Mouse (Mus musculus) embryonic facial prominence, embryonic 15.5 days (tissue): ENCODE results near the gene Ccnd1. TPM values are rescaled to one million over a fixed set of nuclear protein-coding genes. Genes with fewer than 3 reads are reported as not detected.

Experiments
- ATAC-seq: fragments of 200-750 bp; cut with Nextera tagmentation; 2 replicates; pipeline ENCODE4 v1.8.0; 2017; ENCODE audit warnings: low read depth, moderate TSS enrichment; ENCODE audit not compliant: insufficient number of reproducible peaks, low FRiP score, low TSS enrichment
- H3K27ac ChIP-seq: fragments of 300-500 bp; sonication (generic); replicated peaks from 2 replicates; pipeline ENCODE4 v1.5.1; 2015; ENCODE audit warnings: mild to moderate bottlenecking, inconsistent platforms
- H3K27me3 ChIP-seq: fragments of 300-500 bp; sonication (generic); 2 replicates; pipeline ENCODE4 v1.6.1; 2015; ENCODE audit warnings: inconsistent platforms
- H3K36me3 ChIP-seq: fragments of 300-500 bp; sonication (generic); 2 replicates; pipeline ENCODE4 v1.6.1; 2015; ENCODE audit warnings: mild to moderate bottlenecking, inconsistent platforms
- H3K4me1 ChIP-seq: fragments of 300-500 bp; sonication (generic); 2 replicates; pipeline ENCODE4 v1.6.1; 2015; ENCODE audit warnings: inconsistent platforms
- H3K4me2 ChIP-seq: fragments of 300-500 bp; sonication (generic); replicated peaks from 2 replicates; pipeline ENCODE4 v1.6.1; 2015; ENCODE audit warnings: mild to moderate bottlenecking, inconsistent platforms
- H3K4me3 ChIP-seq: fragments of 300-500 bp; sonication (generic); replicated peaks from 2 replicates; pipeline ENCODE4 v1.5.1; 2015; ENCODE audit warnings: mild to moderate bottlenecking, inconsistent platforms
- H3K9ac ChIP-seq: fragments of 300-500 bp; sonication (generic); 2 replicates; pipeline ENCODE4 v1.6.1; 2015; ENCODE audit warnings: inconsistent platforms
- H3K9me3 ChIP-seq: fragments of 300-500 bp; sonication (generic); replicated peaks from 2 replicates; pipeline ENCODE4 v1.6.1; 2016; ENCODE audit warnings: inconsistent platforms
- WGBS: fragments of 180-500 bp; shearing (Covaris S2); methylation state at CpG from one replicate; pipeline ENCODE4 v1.1.7; 2015; 5-methylcytosine and 5-hydroxymethylcytosine counted together
- polyA plus RNA-seq: library from polyadenylated mRNA; unstranded; fragments of >200 nt; fragmentation: Nextera tagmentation; extraction: Ambion mirVana; gene quantifications from 2 replicates; pipeline ENCODE4 v1.2.1, GENCODE M21; 2015

The Ccnd1 gene
- polyA plus RNA-seq, 1 experiment from 2014 or later: 134 TPM

DNA sequence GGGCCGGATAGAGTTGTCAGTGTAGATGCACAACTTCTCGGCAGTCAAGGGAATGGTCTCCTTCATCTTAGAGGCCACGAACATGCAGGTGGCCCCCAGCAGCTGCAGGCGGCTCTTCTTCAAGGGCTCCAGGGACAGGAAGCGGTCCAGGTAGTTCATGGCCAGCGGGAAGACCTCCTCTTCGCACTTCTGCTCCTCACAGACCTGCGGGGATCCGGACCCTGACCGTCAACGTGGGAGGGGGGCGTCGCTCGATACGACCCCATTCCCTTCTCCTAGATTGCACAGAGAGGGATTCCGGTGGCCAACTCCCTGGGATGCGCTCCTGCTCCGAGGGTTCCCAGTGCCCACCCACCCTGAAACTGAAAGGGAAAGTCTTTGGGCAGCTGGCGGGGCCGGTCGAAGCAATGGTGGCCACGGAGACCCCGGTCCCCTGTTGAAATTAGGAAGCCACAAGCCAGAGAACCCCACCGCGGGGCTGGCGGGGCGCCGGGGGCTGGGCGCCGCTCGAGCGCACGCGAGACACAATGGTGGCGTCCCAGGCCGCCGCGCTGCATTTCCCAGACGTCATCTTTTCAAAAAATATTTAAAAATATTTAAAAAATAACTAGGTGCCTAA, 1.7 kb downstream of the Ccnd1 start:
- Histone ChIP-seq H3K4me1 (peaks cover 56% of the 10 kb centered on the region), H3K4me3 (peak overlapping the region; percentile 65), H3K27me3 (no peaks in the 10 kb centered on the region), H3K9me3 (no peaks in the 10 kb centered on the region), H3K4me2 (peak overlapping the region; percentile 95), H3K27ac (peak overlapping the region; percentile 88), H3K36me3 (peaks cover 35% of the 10 kb centered on the region), H3K9ac (peak overlapping the region; percentile 53)
- ATAC-seq: no peak
- WGBS: under 1% methylated on average over 39 of the region's 39 CpGs

DNA sequence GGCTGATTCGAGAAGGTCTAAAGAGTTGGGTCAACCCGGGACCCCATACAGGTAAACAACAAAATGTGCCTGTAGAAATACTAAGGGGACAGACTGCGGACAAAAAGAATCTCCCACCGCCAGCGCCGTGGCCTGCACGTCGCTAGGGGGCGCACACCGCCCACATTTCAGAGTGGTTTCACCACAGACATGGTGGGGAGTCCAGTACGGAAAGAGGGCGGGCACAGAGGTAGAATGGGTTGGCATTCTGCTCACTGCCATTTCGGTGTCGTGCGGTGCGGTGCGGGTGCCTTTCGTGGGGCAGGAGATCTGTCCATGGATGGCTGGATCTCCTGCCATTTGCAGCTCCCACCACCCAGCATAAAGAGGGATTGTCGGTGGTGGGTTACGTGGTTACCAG, 2.2 kb downstream of the Ccnd1 start:
- Histone ChIP-seq H3K27ac (peak overlapping the region; percentile 88), H3K4me1 (peaks cover 51% of the 10 kb centered on the region), H3K36me3 (peaks cover 40% of the 10 kb centered on the region), H3K9ac (peak overlapping the region; percentile 53), H3K9me3 (no peaks in the 10 kb centered on the region), H3K4me2 (peak overlapping the region; percentile 95), H3K27me3 (no peaks in the 10 kb centered on the region), H3K4me3 (peak overlapping the region; percentile 65)
- WGBS: 1% methylated on average over 20 of the region's 20 CpGs
- 0 out of 2 replicates have a peak, but pooled peaks have one; percentile 22 for ATAC-seq

DNA sequence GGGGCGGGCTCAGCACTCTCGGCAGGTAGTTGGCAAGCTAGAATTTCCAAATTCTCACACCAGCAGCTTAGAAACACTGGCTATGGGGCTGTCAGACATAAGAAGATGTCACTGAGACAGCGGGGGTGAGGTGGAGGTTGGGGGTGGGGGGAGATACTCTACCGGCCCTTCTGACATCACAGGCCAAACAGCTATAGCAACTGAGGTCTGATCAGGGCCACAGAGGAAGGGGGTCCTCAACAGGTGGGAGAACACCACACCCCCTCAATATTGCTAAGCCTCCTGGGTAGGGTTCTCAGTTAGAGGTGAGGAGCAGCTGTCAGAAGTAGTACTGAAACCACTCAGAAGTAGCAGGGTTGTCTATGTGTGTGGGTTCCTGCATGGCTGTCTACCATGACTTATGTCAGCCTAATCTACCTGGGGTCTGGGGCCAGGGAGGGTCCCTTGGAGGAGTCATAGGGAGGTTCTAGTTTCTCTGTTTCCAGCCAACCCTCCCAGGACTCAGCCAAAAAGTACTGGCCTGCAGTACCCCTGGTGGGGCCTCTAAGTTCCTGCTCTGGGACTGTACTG, 3.3 kb downstream of the Ccnd1 start:
- Histone ChIP-seq H3K4me1 (peaks cover 41% of the 10 kb centered on the region), H3K36me3 (peaks cover 42% of the 10 kb centered on the region), H3K27me3 (no peaks in the 10 kb centered on the region), H3K9ac (no peak overlapping the region), H3K4me2 (peak overlapping the region; percentile 95; the same call in 1 of the 2 replicates), H3K27ac (no peak overlapping the region), H3K4me3 (peak overlapping the region; percentile 65; the same call in 1 of the 2 replicates), H3K9me3 (no peaks in the 10 kb centered on the region)
- no peak for ATAC-seq
- WGBS: 81% methylated on average over 4 of the region's 4 CpGs

DNA sequence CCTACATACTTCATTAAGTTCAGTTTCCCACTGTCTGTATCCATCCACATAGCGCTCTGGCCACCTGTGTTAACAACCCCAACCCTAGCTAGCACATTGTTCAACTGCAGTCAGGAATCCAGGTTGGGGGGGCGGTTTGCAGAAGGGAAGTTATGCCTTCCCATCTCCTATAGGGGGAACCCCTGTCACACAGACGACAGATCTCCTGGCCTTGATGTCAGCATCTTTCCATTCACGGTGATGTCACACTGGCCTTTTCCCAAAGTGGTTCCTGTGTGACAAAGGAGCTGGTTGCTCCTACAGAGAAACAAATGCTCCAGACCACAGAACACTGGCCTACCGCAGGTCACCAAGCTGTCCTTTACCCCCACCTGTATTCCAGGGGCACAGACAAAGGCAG, 4.2 kb downstream of the Ccnd1 start:
- H3K27ac ChIP-seq: no peak overlapping the region
- peaks cover 42% of the 10 kb centered on the region for H3K36me3 ChIP-seq
- ATAC-seq: no peak
- H3K4me2 ChIP-seq: no peak overlapping the region
- H3K4me1 ChIP-seq: peaks cover 35% of the 10 kb centered on the region
- no peak overlapping the region for H3K9ac ChIP-seq
- no peaks in the 10 kb centered on the region for H3K9me3 ChIP-seq
- WGBS: 53% methylated on average over 5 of the region's 5 CpGs
- no peak overlapping the region for H3K4me3 ChIP-seq
- no peaks in the 10 kb centered on the region for H3K27me3 ChIP-seq

DNA sequence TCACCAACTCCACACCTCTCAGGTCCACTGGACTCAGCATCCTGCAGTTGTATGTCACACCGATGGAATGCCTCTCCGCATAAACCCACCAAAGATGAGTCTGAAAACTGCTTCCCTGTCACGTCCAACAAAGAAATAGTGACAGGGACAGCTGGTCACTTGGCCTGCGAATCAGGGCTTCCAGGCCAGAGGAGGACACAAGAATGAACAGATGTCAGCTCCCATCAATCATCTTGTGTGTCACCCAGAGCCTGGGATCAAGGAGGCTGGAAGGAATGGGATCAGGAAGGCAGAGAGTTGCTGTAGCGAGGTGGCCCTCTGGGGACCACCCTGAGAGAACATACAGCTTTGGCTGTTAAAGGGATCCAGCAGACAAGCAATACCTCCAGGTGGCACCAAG, 4.8 kb downstream of the Ccnd1 start:
- ATAC-seq: no peak
- 77% methylated on average over 5 of the region's 5 CpGs for WGBS
- H3K36me3 ChIP-seq: peaks cover 45% of the 10 kb centered on the region
- H3K4me3 ChIP-seq: no peak overlapping the region
- no peak overlapping the region for H3K27ac ChIP-seq
- no peaks in the 10 kb centered on the region for H3K9me3 ChIP-seq
- H3K4me1 ChIP-seq: peaks cover 29% of the 10 kb centered on the region
- no peak overlapping the region for H3K4me2 ChIP-seq
- no peaks in the 10 kb centered on the region for H3K27me3 ChIP-seq
- H3K9ac ChIP-seq: no peak overlapping the region

DNA sequence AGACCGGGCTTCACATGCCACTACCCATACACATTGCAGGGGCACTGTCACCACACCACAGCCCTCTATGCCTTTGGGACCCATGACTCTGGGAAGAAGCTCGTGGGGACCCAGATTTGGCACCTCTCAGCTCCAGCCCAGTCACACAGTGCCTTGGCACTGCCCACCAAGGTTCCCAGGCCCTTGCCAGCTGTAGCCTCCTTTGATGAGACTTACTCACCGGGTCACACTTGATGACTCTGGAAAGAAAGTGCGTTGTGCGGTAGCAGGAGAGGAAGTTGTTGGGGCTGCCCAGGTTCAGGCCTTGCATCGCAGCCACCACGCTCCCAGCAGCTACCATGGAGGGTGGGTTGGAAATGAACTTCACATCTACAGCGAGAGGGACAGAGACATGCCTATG, 5.9 kb downstream of the Ccnd1 start:
- peaks cover 56% of the 10 kb centered on the region for H3K36me3 ChIP-seq
- WGBS: 88% methylated on average over 8 of the region's 8 CpGs
- no peak for ATAC-seq

DNA sequence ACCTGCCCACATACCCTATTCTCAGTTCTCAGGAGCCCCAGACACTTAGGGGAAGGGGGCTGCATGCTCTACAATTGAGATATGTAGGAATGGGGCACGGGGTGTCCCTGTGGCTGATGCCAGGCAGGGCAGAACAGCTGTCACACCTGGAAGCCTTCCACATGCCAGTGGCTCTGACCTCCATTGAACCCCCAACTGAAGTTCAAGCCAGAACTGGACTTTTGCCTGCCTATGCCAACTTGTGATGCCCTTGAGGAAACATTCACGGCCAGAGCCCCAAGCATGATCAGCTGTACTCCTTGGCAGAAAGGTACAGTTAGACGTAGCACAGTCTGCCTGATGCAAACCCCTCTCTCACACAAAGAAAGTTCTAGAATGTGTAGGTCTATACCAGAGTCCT, 6.4 kb downstream of the Ccnd1 start:
- Histone ChIP-seq H3K4me1 (peaks cover 16% of the 10 kb centered on the region), H3K27me3 (no peaks in the 10 kb centered on the region), H3K36me3 (peaks cover 56% of the 10 kb centered on the region), H3K9ac (no peak overlapping the region), H3K4me3 (no peak overlapping the region), H3K27ac (no peak overlapping the region), H3K9me3 (no peaks in the 10 kb centered on the region), H3K4me2 (no peak overlapping the region)
- no peak for ATAC-seq
- WGBS: 79% methylated on average over 3 of the region's 3 CpGs

More for the DNA sequence above, 5.9 kb downstream of the Ccnd1 start:
- H3K9me3 ChIP-seq: no peaks in the 10 kb centered on the region
- H3K27ac ChIP-seq: no peak overlapping the region
- no peak overlapping the region for H3K4me3 ChIP-seq
- no peak overlapping the region for H3K4me2 ChIP-seq
- H3K9ac ChIP-seq: no peak overlapping the region
- no peaks in the 10 kb centered on the region for H3K27me3 ChIP-seq
- H3K4me1 ChIP-seq: peaks cover 19% of the 10 kb centered on the region

DNA sequence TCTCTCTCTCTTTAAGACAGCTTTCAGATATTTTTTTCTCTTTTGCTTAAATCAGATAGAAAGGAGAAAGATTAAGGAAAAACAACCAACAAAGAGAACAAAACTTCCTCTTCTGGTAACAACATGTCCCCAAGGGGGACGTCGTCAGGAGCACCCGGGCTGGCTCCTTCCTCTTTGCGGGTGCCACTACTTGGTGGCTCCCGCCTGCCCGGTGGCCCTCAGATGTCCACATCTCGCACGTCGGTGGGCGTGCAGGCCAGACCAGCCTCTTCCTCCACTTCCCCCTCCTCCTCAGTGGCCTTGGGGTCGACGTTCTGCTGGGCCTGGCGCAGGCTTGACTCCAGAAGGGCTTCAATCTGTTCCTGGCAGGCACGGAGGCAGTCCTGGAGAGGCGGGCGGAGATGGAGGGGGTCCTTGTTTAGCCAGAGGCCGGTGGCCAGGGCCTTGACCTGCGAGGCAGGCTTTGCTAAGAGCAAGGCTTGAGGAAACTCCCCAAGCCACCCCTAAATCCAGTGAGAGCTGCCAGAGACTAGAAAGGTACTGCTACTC, 7.3 kb downstream of the Ccnd1 start:
- no peaks in the 10 kb centered on the region for H3K9me3 ChIP-seq
- ATAC-seq: no peak
- no peak overlapping the region for H3K4me2 ChIP-seq
- WGBS: 69% methylated on average over 18 of the region's 18 CpGs
- peaks cover 56% of the 10 kb centered on the region for H3K36me3 ChIP-seq
- H3K4me1 ChIP-seq: peaks cover 13% of the 10 kb centered on the region
- H3K4me3 ChIP-seq: no peak overlapping the region
- no peak overlapping the region for H3K9ac ChIP-seq
- no peaks in the 10 kb centered on the region for H3K27me3 ChIP-seq
- H3K27ac ChIP-seq: no peak overlapping the region

DNA sequence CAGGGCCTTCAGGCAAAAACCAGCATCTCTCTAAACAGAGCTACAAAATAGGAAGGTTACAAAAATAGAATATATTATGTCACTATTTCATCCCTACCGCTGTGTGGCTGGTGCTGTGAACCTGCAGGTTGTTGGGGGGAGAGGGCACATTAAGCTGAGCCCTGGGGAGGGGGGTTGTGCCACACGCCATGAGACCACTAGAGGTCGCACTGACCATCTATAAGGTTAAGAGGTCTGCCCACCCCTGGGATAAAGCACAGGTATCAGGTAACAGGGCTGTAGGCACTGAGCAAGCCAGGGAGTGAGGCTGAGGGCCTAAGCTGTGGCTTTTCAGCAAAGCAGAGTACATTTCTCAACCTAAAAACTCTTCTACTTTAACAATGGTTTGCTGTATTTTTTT, 7.9 kb downstream of the Ccnd1 start:
- no peaks in the 10 kb centered on the region for H3K9me3 ChIP-seq
- no peak overlapping the region for H3K27ac ChIP-seq
- H3K4me3 ChIP-seq: no peak overlapping the region
- peaks cover 8% of the 10 kb centered on the region for H3K4me1 ChIP-seq
- H3K4me2 ChIP-seq: no peak overlapping the region
- 19% methylated on average over 3 of the region's 3 CpGs for WGBS
- no peak overlapping the region for H3K9ac ChIP-seq
- no peak for ATAC-seq
- H3K27me3 ChIP-seq: no peaks in the 10 kb centered on the region
- peaks cover 54% of the 10 kb centered on the region for H3K36me3 ChIP-seq

DNA sequence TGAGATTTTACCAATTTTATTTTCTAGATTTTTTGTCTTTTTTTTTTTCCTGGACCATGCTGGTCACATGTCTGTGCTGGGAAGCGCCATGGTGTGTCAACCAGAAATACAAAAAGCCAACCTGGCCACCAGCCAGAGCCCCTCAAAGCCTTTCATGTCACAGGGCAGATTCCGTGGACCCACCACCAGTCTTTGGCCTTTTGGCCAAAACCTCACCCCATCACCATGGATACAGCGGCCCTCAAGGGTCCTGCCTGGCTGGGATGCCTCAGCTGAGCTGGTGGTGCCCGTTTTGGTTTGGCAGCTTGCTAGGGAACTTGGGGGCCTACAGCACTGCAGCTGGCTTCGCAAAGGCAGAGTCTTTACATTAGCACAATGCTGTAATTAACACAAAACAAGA, 9.8 kb downstream of the Ccnd1 start:
- Histone ChIP-seq H3K4me2 (no peak overlapping the region), H3K9ac (no peak overlapping the region), H3K36me3 (peaks cover 40% of the 10 kb centered on the region), H3K27ac (no peak overlapping the region), H3K27me3 (no peaks in the 10 kb centered on the region), H3K9me3 (no peaks in the 10 kb centered on the region), H3K4me3 (no peak overlapping the region), H3K4me1 (no peaks in the 10 kb centered on the region)
- ATAC-seq: no peak
- WGBS: 61% methylated on average over 5 of the region's 5 CpGs

DNA sequence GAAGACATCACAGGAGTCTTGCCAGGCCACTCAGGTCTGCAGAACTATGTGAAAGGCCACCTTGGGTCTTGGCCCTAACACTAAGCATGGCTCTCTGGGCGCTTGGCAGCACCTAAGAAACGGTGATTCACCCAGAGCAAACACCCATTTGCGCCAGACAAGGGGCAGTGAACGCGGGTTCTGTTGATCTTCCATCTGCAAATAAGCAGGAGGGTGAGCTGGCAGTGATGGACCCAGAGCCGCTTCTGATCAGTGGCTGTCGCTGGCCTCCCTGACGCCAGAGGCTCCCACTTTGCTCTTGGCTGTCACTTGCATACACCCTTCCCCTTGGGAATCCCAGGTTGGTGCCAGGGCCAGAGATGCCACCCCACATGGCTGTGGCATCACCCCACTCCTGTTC, 10.2 kb downstream of the Ccnd1 start:
- H3K27me3 ChIP-seq: no peaks in the 10 kb centered on the region
- H3K9ac ChIP-seq: no peak overlapping the region
- ATAC-seq: no peak
- no peaks in the 10 kb centered on the region for H3K4me1 ChIP-seq
- no peak overlapping the region for H3K27ac ChIP-seq
- H3K4me2 ChIP-seq: no peak overlapping the region
- no peak overlapping the region for H3K4me3 ChIP-seq
- peaks cover 38% of the 10 kb centered on the region for H3K36me3 ChIP-seq
- no peaks in the 10 kb centered on the region for H3K9me3 ChIP-seq
- 80% methylated on average over 8 of the region's 8 CpGs for WGBS

DNA sequence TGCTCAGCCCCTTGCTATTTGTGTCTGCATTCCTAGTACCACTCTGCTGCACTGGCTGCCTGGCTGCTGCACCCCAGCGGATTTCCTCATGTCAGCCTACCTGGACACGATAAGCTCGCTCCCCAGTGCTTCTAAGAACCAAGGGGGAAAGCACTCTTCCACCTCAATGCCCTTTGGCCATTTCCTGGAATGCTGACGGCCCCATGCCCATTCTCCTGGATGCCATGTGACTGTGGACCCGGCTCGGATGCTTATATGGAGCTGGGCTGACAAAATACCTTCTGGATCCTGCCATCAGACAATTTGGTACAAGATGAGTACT, 10.9 kb downstream of the Ccnd1 start:
- Histone ChIP-seq H3K36me3 (peaks cover 38% of the 10 kb centered on the region), H3K27ac (no peak overlapping the region), H3K4me2 (no peak overlapping the region), H3K4me1 (no peaks in the 10 kb centered on the region), H3K27me3 (no peaks in the 10 kb centered on the region), H3K9me3 (no peaks in the 10 kb centered on the region), H3K9ac (no peak overlapping the region), H3K4me3 (no peak overlapping the region)
- no peak for ATAC-seq
- 78% methylated on average over 6 of the region's 6 CpGs for WGBS
